Mouse (Mus musculus): ENCODE results near the gene Arhgap21. TPM values are rescaled to one million over a fixed set of nuclear protein-coding genes. Genes with fewer than 3 reads are reported as not detected.

The Arhgap21 gene
- polyA plus RNA-seq, 1 experiment from 2014 or later, result 5.2 TPM

DNA sequence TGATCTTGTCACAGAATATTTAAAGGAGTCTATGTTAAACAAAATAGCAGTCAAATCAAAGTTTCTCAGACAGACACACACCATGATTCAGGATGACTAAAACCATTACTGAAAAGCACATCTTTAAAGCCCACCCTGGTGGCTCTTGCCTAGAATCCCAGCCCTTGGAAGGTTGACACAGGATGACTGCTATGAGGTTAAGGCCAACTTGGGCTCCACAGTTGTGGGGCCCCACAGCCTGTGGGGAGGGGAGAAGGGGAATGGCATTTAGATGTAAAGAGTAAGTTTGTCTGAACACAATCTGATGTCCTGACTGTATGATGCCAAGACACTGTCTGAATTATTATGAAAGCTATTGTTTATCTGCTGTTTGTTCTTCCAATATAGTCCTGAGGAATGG is 4.2 kb downstream of the Arhgap21 start:
- Histone ChIP-seq H3K4me1 (replicated peaks; ENCODE audit: control insufficient read depth, insufficient read depth) (peaks cover 9% of the 10 kb centered on the region; the same call in 1 of the 2 replicates), H3K36me3 (ENCODE audit: control insufficient read depth, insufficient read depth, low read length) (no peaks in the 10 kb centered on the region), H3K27me3 (ENCODE audit: control insufficient read depth, insufficient read depth, low read length) (no peaks in the 10 kb centered on the region), H3K9ac (ENCODE audit: low read length) (no peak overlapping the region), H3K4me2 (replicated peaks; ENCODE audit: low read depth) (no peak overlapping the region), H3K9me3 (ENCODE audit: control insufficient read depth, low read length) (no peaks in the 10 kb centered on the region), H3K4me3 (ENCODE audit: low read depth, low read length) (no peak overlapping the region), H3K27ac (replicated peaks) (no peak overlapping the region)
- no peak for ATAC-seq (ENCODE audit: low FRiP score, low TSS enrichment)
- DNase-seq (ENCODE audit: low spot score), result no peak
- TF ChIP-seq EP300 (optimal IDR thresholded peaks at IDR 0.05) (no peak), CTCF (IDR thresholded peaks at IDR 0.05; ENCODE audit: low read depth) (no peak)

- Histone ChIP-seq H3K4me3 (ENCODE audit: low read depth, low read length) (no peak overlapping the region), H3K9ac (ENCODE audit: low read length) (no peak overlapping the region), H3K4me1 (replicated peaks; ENCODE audit: control insufficient read depth, insufficient read depth) (peaks cover 9% of the 10 kb centered on the region; the same call in 1 of the 2 replicates), H3K9me3 (ENCODE audit: control insufficient read depth, low read length) (no peaks in the 10 kb centered on the region), H3K36me3 (ENCODE audit: control insufficient read depth, insufficient read depth, low read length) (no peaks in the 10 kb centered on the region), H3K4me2 (replicated peaks; ENCODE audit: low read depth) (no peak overlapping the region; the same call in 1 of the 2 replicates), H3K27ac (replicated peaks) (peak overlapping the region; percentile 46; the same call in 1 of the 2 replicates), H3K27me3 (ENCODE audit: control insufficient read depth, insufficient read depth, low read length) (no peaks in the 10 kb centered on the region)
- 65% methylated on average over 5 of the region's 5 CpGs for WGBS
- TF ChIP-seq CTCF (IDR thresholded peaks at IDR 0.05; ENCODE audit: low read depth) (no peak), EP300 (optimal IDR thresholded peaks at IDR 0.05) (no peak)
- DNase-seq (ENCODE audit: low spot score), result no peak
- ATAC-seq (ENCODE audit: low FRiP score, low TSS enrichment), result no peak
These were observed 5.4 kb downstream of the Arhgap21 start for GRCm38 (mm10) chr2:20963226-20963805.

DNA sequence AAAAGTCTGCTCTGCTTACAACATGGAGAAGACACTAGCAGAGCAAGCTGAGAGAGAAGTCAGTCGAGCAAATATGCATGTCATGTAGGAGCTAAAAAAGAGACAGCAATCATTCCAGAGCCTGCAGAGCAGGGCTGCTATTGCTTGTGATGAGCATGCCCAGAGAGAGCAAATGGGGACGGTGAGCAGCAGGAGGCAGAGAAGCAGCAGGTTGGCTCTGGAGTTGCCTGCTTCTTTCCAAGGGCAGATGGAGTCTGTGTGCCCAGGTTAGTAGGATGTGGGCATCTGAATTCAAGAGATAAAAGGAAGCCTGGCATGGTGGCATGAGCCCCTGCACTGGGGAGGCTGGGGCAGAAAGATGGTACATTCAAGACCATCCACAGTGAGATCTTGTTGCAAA is 6.4 kb downstream of the Arhgap21 start:
- H3K4me2 ChIP-seq (replicated peaks; ENCODE audit: low read depth), result no peak overlapping the region
- H3K36me3 ChIP-seq (ENCODE audit: control insufficient read depth, insufficient read depth, low read length), result no peaks in the 10 kb centered on the region
- H3K9ac ChIP-seq (ENCODE audit: low read length), result no peak overlapping the region
- no peak for TF ChIP-seq EP300 (optimal IDR thresholded peaks at IDR 0.05)
- ATAC-seq (ENCODE audit: low FRiP score, low TSS enrichment) (no peak), DNase-seq (ENCODE audit: low spot score) (no peak)
- H3K9me3 ChIP-seq (ENCODE audit: control insufficient read depth, low read length), result no peaks in the 10 kb centered on the region
- H3K27me3 ChIP-seq (ENCODE audit: control insufficient read depth, insufficient read depth, low read length), result no peaks in the 10 kb centered on the region
- H3K27ac ChIP-seq (replicated peaks), result peak overlapping the region; percentile 45; the same call in 1 of the 2 replicates
- no peak overlapping the region for H3K4me3 ChIP-seq (ENCODE audit: low read depth, low read length)
- H3K4me1 ChIP-seq (replicated peaks; ENCODE audit: control insufficient read depth, insufficient read depth), result peaks cover 9% of the 10 kb centered on the region; the same call in 1 of the 2 replicates
- WGBS, result 54% methylated on average over 2 of the region's 2 CpGs

- H3K9me3 ChIP-seq (ENCODE audit: control insufficient read depth, low read length), result no peaks in the 10 kb centered on the region
- DNase-seq (ENCODE audit: low spot score) (peak; percentile 58), ATAC-seq (ENCODE audit: low FRiP score, low TSS enrichment) (peak; percentile 94)
- 55% methylated on average over 6 of the region's 6 CpGs for WGBS
- peak overlapping the region; percentile 45; the same call in 1 of the 2 replicates for H3K27ac ChIP-seq (replicated peaks)
- no peaks in the 10 kb centered on the region for H3K36me3 ChIP-seq (ENCODE audit: control insufficient read depth, insufficient read depth, low read length)
- peaks cover 7% of the 10 kb centered on the region; the same call in 1 of the 2 replicates for H3K4me1 ChIP-seq (replicated peaks; ENCODE audit: control insufficient read depth, insufficient read depth)
- no peak overlapping the region for H3K4me3 ChIP-seq (ENCODE audit: low read depth, low read length)
- no peaks in the 10 kb centered on the region for H3K27me3 ChIP-seq (ENCODE audit: control insufficient read depth, insufficient read depth, low read length)
- no peak overlapping the region for H3K9ac ChIP-seq (ENCODE audit: low read length)
- TF ChIP-seq CTCF (IDR thresholded peaks at IDR 0.05; ENCODE audit: low read depth), result no peak
- no peak for TF ChIP-seq EP300 (optimal IDR thresholded peaks at IDR 0.05)
- peak overlapping the region; percentile 14; the same call in 1 of the 2 replicates for H3K4me2 ChIP-seq (replicated peaks; ENCODE audit: low read depth)
These were observed 6.9 kb downstream of the Arhgap21 start for GRCm38 (mm10) chr2:20961825-20962224.

- Histone ChIP-seq H3K4me2 (replicated peaks; ENCODE audit: low read depth) (no peak overlapping the region), H3K27ac (replicated peaks) (0 out of 2 replicates have a peak overlapping the region, but pooled peaks have one; percentile 18), H3K4me3 (ENCODE audit: low read depth, low read length) (no peak overlapping the region), H3K9ac (ENCODE audit: low read length) (no peak overlapping the region), H3K27me3 (ENCODE audit: control insufficient read depth, insufficient read depth, low read length) (no peaks in the 10 kb centered on the region), H3K36me3 (ENCODE audit: control insufficient read depth, insufficient read depth, low read length) (no peaks in the 10 kb centered on the region), H3K9me3 (ENCODE audit: control insufficient read depth, low read length) (no peaks in the 10 kb centered on the region), H3K4me1 (replicated peaks; ENCODE audit: control insufficient read depth, insufficient read depth) (peaks cover 5% of the 10 kb centered on the region; the same call in 1 of the 2 replicates)
- TF ChIP-seq CTCF (IDR thresholded peaks at IDR 0.05; ENCODE audit: low read depth), result no peak
- TF ChIP-seq EP300 (optimal IDR thresholded peaks at IDR 0.05), result no peak
- ATAC-seq (ENCODE audit: low FRiP score, low TSS enrichment), result peak; percentile 81
- no peak for DNase-seq (ENCODE audit: low spot score)
- WGBS, result 42% methylated on average over 8 of the region's 8 CpGs
These were observed 7.4 kb downstream of the Arhgap21 start for GRCm38 (mm10) chr2:20961295-20961694.

DNA sequence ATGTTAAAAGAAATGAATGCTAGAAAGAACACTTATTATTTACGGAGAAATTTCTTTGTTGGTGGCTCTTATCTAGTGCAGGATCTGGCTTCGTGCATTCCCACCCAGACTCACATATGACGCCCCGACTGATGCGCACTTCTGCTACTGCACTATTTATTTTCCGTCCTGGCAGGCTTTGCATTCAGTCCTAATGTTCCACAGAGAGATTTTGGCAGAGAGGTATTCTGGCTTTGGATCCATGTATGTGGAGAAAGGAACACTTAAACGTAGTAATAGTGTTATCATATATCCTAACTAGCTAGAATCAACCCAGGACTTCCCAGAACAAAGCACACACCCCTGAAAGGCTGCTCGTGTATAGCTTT is 8.0 kb downstream of the Arhgap21 start:
- Histone ChIP-seq H3K36me3 (ENCODE audit: control insufficient read depth, insufficient read depth, low read length) (no peaks in the 10 kb centered on the region), H3K4me1 (replicated peaks; ENCODE audit: control insufficient read depth, insufficient read depth) (peaks cover 5% of the 10 kb centered on the region; the same call in 1 of the 2 replicates), H3K9ac (ENCODE audit: low read length) (no peak overlapping the region), H3K4me2 (replicated peaks; ENCODE audit: low read depth) (no peak overlapping the region), H3K4me3 (ENCODE audit: low read depth, low read length) (no peak overlapping the region), H3K27me3 (ENCODE audit: control insufficient read depth, insufficient read depth, low read length) (no peaks in the 10 kb centered on the region), H3K9me3 (ENCODE audit: control insufficient read depth, low read length) (no peaks in the 10 kb centered on the region), H3K27ac (replicated peaks) (no peak overlapping the region)
- WGBS, result 57% methylated on average over 8 of the region's 8 CpGs
- DNase-seq (ENCODE audit: low spot score) (no peak), ATAC-seq (ENCODE audit: low FRiP score, low TSS enrichment) (no peak)
- TF ChIP-seq EP300 (optimal IDR thresholded peaks at IDR 0.05) (no peak), CTCF (IDR thresholded peaks at IDR 0.05; ENCODE audit: low read depth) (no peak)
